Mouse (Mus musculus): Measurements from ENCODE around the gene Kansl1l. TPM values are rescaled to one million over a fixed set of nuclear protein-coding genes. Genes with fewer than 3 reads are reported as not detected.

The Kansl1l gene
- polyA plus RNA-seq, 1 experiment from 2014 or later = 11.0 TPM

Other genes with a start within 250 kb of the Kansl1l start
- 55.8 and 60.0 TPM in 2 replicates for gene Rpe, start 116.7 kb downstream of the Kansl1l start, polyA plus RNA-seq (2015; fragmentation: Nextera tagmentation; extraction: Ambion mirVana)
- gene Acadl, start 45.7 kb upstream of the Kansl1l start, polyA plus RNA-seq (2015; fragmentation: Nextera tagmentation; extraction: Ambion mirVana) = 188 and 195 TPM in 2 replicates
- 20.9 and 498 TPM in 2 replicates for gene Myl1, start 127.8 kb upstream of the Kansl1l start, polyA plus RNA-seq (2015; fragmentation: Nextera tagmentation; extraction: Ambion mirVana)
- 77.7 and 85.9 TPM in 2 replicates for gene Lancl1, start 221.3 kb upstream of the Kansl1l start, polyA plus RNA-seq (2015; fragmentation: Nextera tagmentation; extraction: Ambion mirVana)